Mouse (Mus musculus): ENCODE measurements around the gene Ankdd1a.

Gene Ankdd1a

GRCm38 (mm10) chr9:65545635-65546412 lies 25.8 kb upstream of the Ankdd1a start:
- no peak for DNase-seq (ENCODE audit: low read depth in 2 of 2, low spot score in 2 of 2)

- DNase-seq (ENCODE audit: low read depth in 2 of 2, low spot score in 2 of 2): no peak
Measured at GRCm38 (mm10) chr9:65542111-65542524, 22.1 kb upstream of the Ankdd1a start.

DNA sequence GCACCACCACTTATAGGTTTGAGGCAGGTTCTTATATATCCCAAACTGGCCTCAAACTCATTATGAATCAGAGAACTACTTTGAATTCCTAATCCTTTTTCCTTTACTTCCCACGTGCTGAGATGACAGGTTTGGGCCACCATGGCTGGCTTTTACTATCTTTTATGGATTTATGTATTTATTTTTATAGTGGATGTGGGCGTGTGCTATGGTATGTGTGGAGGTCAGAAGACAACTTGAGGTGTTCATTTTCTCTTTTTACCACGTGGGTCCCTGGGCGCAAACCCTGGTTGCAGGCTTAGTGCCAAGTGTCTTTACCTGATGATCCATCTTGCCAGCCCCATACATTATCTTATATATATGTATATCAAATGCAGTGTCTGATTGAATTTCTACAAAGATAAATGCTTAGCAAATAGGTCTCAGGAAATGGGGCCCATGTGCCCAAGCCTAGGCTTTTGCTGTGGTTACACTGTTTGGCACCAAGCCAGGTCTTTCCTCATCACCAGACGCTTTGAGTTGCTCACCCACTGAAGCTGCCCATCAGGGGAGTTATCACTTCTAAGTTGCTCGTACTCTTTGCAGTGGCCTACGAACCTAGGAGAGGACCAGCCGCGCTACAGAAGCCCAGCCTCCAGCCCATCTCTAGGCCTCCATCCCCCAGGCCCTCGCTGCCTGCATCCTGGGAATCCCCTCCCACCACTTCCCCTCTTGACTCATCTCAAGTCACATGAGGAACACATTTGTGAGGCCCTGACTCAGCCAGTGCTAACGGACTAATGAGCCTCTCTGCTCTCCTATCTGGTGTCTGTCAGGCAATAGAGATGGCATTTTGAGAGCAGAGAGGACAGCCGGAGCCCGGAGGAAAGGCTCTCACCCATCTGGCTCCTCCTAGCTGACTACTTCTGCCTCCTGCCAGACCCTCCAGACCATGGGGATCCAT lies 21.4 kb upstream of the Ankdd1a start:
- peak; percentile 66 to 76 for DNase-seq (ENCODE audit: low read depth in 2 of 2, low spot score in 2 of 2)

GRCm38 (mm10) chr9:65539697-65540096 lies 19.7 kb upstream of the Ankdd1a start:
- no peak for DNase-seq (ENCODE audit: low read depth in 2 of 2, low spot score in 2 of 2)

DNA sequence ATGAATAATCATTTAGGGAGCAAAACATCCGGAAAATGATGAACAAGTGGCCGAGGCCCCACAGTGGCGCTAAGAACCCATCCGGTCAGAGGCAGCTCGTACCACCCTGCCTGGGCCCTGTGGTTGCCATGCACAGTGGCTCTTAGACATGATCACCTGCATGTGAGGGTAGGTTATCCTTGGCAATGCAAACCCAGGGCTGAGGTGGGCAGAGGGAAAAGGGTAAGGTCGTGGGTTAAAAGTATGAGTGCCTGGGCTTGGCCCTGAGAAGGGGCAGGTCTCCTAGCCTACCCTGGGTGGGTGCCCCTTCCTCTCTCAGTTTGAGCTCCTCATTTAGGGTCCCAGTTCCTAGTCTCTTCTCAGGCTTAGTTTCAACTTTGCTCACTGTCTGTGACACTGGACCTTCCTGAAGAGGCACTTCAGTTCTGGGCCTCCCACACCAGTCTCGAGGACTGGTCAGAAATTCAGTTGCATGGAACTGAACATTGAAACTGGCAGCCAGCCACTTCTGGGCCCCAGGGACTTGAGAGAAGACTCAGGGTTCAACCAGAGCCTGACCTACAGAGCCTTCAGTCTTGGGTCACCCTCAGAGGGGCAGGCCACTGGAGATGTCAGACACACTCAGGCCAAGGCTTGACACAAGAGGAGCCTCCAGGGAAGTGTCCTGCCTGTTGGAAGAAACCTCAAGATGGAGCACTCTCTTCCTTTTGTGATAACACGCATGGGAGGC lies 18.1 kb upstream of the Ankdd1a start:
- no peak for DNase-seq (ENCODE audit: low read depth in 2 of 2, low spot score in 2 of 2)

DNA sequence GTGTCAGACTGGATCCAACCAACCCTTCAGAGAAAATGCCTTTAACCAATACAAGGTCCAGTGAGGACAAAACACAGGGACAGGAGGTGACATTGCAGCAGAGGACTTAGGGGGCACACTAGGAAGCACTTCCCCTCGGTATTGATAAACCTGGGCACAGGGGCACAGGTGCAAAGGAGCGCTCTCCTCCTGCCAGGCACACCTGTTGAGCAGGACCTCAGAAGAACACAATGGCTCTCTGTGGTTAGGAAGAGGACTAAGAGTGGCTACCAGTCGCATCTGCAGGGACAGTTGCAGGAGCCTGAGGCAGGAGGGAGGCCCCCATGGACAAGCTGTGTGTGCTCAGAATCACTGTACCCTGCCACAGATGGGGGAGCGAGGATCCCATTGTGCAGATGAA lies 16.5 kb upstream of the Ankdd1a start:
- no peak for DNase-seq (ENCODE audit: low read depth in 2 of 2, low spot score in 2 of 2)

DNA sequence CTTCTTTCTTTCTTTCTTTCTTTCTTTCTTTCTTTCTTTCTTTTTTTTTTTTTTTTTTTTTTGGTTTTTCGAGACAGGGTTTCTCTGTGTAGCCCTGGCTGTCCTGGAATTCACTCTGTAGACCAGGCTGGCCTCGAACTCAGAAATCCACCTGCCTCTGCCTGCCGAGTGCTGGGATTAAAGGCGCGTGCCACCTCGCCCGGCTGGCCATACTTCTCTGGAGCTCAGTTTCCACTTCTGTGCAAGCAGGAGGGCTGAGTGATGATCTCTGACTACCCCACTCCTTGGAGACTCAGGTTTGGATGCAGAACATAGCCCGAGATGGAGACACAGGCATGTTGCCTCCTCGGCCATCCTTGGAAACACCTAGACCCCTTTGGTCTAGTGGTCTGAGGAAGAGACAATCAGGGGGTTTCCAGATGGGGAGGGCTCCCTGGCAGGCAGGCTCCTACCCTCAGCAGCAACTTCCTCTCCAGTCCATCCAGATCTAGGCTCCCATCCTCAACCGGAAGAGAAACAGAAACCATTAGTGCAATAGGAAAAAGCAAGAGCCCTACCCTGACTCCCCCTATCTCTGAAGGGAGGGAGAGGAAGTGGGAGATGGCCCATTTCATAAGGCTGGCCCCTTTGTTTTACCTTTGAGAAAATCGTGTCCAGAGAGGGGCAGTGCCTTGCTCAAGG lies 15.9 kb upstream of the Ankdd1a start:
- no peak for DNase-seq (ENCODE audit: low read depth in 2 of 2, low spot score in 2 of 2)

- peak; percentile 73 to 79 for DNase-seq (ENCODE audit: low read depth in 2 of 2, low spot score in 2 of 2)
Measured at GRCm38 (mm10) chr9:65535191-65535722, 15.3 kb upstream of the Ankdd1a start.

DNA sequence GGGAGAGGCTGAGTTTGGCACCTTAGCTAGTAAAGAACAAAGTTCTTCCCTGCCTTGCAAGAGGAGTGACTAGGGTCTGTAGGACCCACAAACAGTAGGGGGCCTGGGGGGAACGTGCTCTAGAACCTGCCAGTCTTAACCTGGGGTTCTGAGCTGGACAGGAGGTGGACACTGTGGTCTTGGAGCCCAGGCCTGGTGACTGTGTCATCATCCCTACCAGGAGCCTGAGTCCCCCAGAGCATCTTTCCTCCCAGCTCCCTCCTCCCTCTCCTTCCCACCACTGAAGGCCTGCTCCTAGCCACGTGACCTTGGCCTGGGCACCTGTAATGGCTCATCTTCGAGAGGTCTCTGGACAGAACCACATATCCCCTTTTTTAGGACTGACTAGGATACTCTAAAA lies 14.1 kb upstream of the Ankdd1a start:
- no peak for DNase-seq (ENCODE audit: low read depth in 2 of 2, low spot score in 2 of 2)

GRCm38 (mm10) chr9:65532986-65533385 lies 13.0 kb upstream of the Ankdd1a start:
- no peak for DNase-seq (ENCODE audit: low read depth in 2 of 2, low spot score in 2 of 2)

DNA sequence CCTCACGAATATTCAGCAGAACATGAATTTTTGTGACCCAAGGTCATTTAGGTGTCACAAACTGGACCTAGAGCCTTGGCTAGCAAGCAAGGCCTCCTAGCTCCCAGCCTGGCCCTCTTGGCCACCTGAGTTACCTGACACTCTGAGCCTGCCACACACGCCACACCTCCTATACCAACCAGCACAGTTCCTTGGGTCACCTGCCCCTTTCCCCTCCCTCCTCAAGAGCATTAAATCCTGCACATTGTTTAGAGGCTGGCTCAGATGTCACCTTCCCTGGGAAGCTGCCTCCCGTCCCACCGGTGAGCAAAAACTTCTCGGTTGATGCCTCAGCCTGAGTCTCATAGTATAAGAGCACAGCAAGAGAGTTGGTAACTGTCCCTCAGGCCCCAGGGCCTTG lies 11.3 kb upstream of the Ankdd1a start:
- DNase-seq (ENCODE audit: low read depth in 2 of 2, low spot score in 2 of 2): no peak

DNA sequence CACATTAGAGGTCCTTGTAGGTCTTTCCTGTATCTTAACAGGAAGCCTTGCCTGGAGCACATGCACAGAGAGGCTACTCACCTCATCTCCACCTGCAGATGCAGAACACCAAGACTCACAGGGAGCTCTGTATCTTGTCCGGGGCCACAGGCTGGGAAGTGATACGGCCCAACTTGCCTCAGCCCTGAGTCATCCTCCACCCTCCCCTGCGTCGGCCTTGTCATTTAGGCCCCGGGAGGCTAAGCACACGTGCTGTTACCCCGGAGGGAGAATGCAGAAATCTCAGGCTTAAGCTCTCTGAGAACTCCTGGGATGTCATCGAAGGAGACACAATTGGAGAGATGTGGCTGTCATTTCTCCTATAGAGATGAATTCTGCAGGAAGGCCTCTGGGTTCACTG lies 9.7 kb upstream of the Ankdd1a start:
- no peak for DNase-seq (ENCODE audit: low read depth in 2 of 2, low spot score in 2 of 2)

DNA sequence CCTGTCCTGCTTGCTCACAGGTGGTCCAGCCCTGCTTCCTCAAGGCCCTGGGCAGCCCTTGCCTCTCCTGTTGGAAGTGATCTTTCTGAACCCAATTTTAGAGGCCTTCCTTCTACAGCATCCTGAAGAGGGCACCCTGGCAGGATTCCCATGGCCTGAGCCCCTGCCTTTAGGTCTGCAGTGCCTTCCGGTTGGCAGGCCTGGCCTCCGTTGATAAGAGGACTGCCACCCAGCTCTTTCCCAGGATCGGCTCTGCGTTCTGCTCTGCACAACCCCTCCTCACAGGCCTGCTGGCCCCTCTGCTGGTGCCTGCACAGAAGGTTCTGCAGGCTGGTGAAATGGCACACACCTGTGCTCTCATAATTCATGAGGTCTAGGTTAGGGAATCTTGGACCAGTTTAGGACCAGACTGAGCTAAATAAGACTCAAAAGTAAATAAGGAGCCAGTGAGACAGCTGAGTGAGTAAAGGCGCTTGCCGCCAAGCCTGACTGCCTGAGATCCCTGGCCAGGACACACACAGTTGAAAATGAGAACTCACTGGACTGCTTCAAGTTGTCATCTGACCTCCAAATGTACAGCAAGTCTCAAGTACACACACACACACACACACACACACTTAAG lies 8.5 kb upstream of the Ankdd1a start:
- DNase-seq (ENCODE audit: low read depth in 2 of 2, low spot score in 2 of 2): no peak

DNA sequence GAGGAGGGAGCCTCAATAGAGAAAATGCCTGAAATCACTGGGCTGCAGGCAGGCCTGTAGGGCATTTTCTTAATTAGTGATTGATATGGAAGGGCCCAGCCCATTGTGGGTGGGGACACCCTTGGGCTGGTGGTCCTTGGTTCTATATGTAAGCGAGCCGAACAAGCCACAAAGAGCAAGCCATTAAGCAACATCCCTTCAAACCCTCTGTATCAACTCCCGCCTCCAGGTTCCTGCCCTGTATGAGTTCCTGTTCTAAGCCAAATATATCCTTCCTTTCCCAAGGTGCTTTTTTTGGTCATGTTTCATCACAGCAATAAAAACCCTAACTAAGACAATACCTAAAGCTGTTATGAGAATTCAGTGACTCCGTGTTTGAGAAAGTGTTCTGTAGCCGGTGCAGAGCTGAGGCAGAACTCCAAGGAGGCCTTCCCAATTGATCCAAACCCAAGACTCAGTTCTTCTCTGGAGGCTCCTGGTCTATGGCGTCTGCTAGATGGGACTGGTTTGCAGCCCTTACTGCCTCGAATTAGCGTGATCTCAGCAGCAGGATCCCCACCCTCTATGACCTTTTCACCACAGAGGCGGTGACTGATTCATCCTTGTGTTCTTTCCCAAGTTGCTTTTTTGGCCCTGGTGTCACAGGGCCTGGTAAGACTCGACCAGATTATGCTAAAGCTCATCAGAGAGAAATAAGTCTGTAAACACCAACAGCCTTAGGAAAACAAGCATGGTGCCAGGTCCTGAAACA lies 5.6 kb upstream of the Ankdd1a start:
- no peak for DNase-seq (ENCODE audit: low read depth in 2 of 2, low spot score in 2 of 2)

- DNase-seq (ENCODE audit: low read depth in 2 of 2, low spot score in 2 of 2): peak; percentile 65 to 76
Measured at GRCm38 (mm10) chr9:65523611-65524364, 3.8 kb upstream of the Ankdd1a start.

GRCm38 (mm10) chr9:65520505-65520876 lies 498 bp upstream of the Ankdd1a start:
- DNase-seq (ENCODE audit: low read depth in 2 of 2, low spot score in 2 of 2): no peak

DNA sequence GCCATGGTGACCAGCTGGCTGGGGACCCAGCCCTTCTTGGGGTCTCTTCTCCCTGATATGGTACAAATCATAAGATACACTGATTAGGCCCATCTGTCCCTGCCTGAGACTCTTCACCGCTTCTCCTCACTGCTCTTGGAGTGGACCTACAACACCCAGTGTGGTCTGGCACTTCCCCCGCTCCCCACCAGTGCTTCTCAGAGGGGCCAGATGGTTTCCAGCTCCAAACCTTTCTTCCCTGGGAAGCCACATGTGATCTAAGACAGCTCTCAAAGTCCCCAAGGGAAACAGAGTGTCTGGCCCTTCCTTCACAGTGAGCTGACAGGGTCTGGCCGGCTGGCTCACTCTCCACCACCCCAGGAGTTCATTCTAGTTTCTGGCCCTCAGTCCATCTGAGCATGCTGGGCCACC lies 5.1 kb downstream of the Ankdd1a start:
- DNase-seq (ENCODE audit: low read depth in 2 of 2, low spot score in 2 of 2): no peak

DNA sequence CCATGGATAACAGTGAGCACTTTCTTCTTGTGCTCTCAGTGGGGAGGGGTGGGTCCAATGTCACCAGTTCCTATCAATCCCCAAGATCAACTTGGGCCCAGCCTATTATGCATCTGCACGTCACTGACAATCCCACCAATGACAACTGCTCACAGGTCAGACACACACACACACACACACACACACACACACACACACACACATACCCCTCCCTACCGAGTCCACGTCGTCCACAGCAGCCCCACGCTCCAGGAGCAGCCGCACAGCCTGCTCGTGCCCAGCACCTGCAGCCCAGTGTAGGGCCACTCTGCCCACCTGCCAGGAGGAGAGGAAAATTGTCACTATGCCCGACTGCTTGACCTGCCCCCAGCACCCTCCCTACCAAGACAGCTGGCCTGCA lies 5.6 kb downstream of the Ankdd1a start:
- DNase-seq (ENCODE audit: low read depth in 2 of 2, low spot score in 2 of 2): no peak

- no peak for DNase-seq (ENCODE audit: low read depth in 2 of 2, low spot score in 2 of 2)
Measured at GRCm38 (mm10) chr9:65512520-65512919, 7.5 kb downstream of the Ankdd1a start.

Data from CD8-positive naive resting alpha-beta T cell, adult 2 months (primary cell).